Mouse (Mus musculus) layer of hippocampus, adult 9-10 months (tissue): ENCODE data around the gene Tpmt.

Experiments used
- DNase-seq: peaks from one replicate; pipeline ENCODE4 v3.0.0; 2022; ENCODE audit warnings: low spot score

The Tpmt gene

GRCm38 (mm10) chr13:46975930-46976329 lies 68.6 kb downstream of the Tpmt start:
- no peak for DNase-seq

DNA sequence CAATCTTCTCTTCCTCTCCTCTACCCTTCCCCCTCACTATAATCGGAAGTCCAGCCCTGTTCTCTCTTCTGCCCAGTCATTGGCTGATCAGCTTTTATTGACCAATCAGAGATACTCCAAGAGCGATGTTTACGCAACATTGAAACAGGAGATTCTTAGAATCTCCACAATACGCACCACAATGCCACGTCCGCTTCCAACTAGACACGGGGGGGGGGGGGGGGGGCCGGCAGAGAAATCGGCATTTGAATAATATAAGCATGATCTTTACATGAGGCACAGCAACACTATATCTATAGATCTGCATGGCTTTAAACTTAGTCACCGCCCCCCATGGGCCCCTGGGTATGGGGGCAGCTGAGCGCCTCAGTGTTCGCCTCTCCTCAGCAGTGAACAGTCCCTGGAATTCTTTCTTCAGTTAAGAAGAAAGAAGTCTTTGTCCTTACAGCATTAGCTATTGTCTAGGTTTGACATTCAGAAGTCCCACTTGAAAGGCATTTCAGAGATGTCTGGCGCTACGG lies 69.4 kb downstream of the Tpmt start:
- DNase-seq, result no peak
